Mouse (Mus musculus) kidney, adult 11 months (tissue): ENCODE data around the gene Sypl.

Experiments
- DNase-seq: peaks from one replicate; pipeline ENCODE4 v3.0.0; 2022

Gene Sypl

DNA sequence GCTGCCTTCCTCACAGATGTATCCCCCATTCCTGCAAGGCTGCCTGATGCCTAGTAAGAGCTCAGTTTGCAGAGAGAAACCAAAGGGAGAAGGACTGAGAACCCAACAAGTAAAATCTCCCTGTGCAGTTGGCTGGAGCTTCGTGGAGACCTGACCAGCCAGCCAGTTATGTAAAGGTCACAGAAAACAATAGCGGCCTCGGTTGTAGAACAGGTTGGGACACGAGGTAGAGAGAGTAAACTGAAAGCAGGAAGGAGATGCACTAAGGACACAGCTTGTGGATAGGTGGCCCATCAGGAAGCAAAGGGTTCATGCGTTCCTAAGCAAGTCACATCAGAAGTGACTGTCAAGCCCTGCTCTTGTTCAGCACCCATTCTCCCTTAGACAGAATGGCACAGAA, 52.2 kb downstream of the Sypl start:
- no peak for DNase-seq

DNA sequence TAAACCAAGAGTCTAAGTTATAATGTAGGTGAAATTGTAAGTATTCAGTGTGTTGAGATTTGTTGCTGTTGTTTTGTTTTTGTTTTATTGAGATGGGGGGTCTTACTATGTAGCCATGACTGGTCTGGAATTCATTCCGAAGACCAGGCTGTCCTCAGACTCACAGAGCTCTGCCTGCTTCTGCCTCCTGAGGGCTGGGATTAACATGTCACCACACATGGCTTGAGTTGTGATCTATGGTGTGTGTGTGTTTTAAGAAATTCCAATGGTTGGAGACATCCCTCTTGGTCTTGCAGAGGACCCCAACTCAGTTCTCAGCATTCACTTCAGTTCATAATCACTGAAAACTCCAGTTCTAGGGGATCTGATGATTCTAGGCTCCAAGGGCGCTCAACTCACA, 53.5 kb downstream of the Sypl start:
- no peak for DNase-seq

DNA sequence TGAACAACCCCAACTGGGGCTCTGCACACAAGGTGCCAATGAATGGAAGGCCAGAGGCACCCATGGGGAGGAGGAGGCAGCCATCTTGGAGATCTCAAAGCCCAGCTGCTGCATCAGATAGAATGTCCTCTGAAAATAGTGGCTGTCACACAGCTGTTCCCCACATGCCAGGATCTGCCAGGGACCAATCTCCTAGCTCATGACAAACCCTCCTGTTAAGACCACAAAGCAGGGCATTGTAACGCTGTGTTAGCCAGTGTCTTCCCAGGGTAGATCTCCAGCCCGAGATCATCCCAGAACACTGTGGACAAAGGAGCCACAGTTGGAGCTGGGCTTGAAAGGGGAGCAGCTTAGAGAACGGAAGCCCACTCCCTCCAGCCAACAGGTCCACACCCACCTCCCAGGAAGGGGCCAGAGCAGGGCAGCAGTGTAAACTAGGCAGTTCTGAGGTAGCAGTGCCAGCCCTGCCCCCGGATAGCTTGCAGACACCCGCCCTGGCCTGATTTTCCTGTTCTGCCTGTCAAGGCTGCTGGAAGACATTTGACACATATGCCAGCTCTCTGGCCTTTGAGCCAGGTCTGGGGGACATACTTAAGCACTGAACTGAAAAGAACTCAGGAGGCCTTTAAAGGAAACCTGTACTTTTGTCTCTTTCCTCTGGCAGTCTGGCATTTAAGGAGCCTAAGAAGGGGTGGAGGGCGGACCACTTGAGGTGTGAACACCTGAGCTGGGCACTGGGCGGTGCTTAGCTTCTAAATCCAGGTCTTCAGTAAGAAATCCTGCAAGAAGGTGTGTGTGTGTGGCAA, 54.8 kb downstream of the Sypl start:
- peak; percentile 75 for DNase-seq

DNA sequence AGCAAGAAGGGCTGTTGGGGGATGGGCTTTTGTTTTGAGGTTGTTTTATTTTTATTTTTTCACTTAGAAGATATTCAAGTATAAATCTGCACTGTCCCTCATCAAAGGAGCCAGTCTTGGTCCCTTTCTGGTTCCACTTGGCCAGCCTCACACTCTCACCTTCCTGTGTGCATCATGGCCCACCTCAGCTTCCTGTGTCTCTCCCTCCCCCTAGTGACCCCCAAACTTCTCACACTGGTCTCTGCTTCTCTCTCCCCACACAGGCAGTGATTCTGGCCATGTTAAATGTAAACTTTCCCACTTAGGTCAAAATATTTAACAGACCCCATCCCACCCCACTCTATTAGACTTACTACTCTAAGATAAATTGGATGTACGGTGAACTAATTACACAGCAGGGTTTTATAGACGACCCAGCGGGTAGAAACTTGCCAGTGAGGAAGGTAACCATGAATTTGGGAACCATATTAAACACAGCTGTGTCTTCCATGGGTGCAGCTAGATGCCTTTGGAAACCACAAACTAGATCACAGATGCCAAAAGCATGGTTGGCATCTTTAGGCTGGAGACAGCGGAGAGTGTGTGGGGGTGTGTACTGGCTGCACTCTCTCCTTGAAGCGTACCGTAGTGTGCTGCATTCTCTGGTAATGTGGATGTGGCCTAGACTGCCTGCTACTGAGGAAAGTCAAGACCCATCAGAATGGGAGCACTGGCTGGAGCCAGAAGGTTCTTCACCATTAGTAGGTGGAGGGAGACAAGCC, 55.7 kb downstream of the Sypl start:
- DNase-seq, result no peak

DNA sequence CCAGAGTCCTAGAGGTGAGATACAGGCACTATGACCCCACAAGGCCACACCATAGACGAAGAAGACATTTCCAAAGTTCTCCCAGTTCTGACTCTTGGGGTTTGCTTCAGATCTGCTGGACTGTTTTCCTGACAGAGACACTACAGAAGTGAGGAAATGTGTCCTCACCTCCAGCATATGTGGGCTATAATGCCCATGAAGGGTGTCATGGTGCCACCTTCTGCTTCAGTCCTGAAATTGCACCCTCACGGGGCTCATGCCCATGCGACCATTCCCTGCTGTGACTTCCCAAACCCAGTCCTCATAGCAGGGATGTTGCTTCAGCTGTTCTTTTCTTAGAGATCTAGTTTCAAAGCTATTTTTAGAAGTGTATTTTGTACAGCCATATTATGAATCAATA, 56.3 kb downstream of the Sypl start:
- peak; percentile 45 for DNase-seq

DNA sequence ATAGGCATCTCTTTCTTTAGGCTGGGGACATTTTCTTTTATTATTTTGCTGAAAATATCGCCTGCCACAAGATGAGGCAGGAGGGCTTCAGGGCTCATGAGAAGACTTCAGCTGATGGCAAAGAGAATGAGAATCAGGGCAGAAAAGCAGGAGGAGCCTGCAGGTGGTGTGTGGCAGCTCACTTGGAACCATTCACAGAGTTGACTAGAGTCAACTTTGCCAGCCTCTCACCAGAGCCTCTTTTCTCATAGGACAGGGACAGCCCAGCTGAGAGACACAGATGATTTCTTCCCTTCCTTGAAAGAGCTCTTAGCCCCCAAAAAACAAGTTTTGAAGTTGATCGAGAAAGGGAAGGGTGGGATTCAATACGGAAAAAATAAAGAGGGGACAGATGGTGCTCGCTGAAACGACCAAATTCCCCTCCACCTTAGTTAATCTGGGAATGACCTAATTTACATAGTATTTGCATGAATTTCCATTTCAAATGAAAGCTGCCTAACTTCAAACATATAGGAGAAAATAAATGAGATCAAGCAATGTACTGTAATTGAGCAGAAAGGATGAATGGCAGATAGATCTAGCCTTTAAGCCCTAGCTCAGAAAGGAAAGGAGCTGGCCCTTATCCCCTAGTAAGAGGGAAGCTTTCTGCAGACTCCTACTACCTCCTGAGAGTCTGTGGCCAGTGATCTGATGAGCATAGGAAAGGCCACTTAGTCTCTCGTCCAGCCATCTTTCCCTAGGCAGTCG, 60.5 kb downstream of the Sypl start:
- no peak for DNase-seq

DNA sequence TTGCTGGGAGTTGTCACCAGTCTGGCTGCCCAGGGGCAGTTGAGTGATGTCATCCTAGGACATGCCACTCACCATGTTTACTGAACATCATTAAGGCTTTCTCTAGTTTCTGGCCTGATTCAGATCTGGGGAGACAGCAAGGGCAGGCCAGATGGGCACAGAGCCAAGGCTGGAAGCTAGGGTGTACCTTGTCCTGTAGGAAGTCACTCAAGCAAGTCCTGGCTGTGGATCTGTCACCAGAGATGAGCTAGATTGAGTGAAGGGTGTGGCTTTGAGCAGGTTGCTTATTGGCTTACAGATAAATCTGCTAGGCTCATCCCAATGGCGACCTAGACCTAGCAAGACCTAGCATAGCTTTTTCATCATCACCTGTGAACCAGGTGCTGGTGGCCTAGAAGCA, 61.4 kb downstream of the Sypl start:
- DNase-seq, result peak; percentile 74

DNA sequence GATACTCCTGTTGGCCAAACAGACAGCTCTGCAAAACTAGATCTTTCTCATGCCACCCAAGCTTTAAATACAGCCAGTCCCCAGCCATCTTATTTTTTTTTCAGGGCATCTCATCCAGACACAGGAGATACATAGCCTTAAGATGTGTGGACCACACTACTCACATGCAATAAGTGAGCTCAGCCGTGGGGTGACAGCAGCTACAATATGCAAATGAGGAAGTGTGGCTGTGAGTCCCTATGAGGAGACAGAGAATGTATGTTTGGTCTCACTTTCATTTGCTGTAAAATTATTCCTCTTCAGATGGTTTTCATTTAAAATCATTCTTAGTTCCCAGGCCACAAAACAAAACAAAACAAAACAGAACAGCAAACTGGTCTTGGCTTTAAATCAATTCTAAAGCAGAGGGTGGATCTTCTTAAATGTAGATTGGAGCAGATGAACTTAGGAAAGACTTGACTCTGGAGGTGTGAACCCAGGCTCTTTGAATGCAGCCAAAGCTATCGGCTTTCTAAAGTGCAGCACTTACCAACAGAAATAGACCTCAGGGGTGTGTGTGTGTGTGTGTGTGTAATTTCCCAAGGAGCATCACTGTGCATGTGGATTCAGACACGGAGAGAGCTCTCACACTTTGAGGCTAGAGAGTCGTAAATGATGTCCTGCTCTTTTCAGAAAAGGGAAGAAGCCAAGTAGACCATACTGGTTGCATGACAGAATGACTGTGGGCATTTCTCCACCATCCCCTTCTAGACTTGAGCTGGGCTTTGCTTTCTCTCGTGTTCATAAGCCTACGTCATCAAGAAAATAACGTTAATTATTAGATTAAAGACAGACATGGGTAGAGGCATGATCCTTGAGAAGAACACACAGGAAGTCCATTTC, 63.4 kb downstream of the Sypl start:
- DNase-seq, result no peak

DNA sequence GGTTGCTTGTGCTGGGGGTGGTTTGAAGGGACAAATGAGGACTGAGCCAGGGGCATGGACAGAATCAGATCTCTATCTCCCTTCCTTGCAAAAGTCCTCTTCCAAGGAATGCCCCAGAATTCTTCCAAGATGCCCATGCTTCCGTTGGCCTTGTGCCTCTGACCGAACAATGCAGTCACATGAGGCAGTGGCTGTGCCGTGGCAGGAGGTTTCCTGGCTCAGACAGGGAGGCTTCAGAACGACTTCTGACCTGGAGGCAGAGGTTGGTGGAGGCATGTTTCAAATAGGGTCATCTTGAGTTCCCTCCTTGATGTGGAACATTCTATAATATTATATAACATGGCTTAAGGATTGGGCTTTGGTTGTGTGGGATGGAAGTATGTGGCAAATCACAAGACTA, 64.9 kb downstream of the Sypl start:
- peak; percentile 34 for DNase-seq

DNA sequence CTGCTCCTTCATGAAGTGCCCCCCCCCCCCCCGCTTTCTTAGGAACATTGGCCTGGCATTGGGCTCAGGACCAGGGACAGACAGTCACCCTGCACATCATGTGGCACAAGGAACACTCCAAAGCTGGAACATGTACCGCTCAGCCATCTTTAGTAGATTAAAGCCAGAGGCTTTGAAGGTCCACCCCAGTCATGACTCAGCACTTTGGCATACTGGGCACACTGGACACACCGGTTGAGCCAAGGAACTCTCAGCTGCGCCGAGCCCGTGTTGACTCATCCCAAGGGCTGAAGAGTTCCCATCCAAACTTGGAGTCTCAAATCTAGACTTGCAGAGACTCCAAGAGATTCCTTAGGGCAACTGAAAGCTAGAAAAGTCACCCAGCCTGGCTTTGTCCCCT, 66.3 kb downstream of the Sypl start:
- DNase-seq, result no peak

DNA sequence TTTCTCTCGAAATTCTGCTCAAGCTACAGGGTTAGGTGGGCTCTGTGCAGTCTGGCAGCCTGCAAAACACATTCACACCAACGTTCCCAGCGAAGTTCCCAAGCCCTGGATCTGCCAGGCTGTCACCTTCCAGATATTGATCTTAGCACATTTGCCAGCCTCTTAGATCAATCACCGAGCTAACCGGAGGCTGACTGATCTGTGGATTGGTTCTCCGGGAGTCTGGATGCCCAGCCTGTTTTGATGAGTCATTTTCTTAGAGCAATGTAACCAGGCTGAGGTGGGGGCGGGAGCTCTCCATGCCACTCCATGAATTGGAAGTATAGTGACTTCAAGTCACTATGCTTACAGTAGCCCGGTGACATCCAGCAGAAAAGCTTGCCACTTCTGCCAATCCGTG, 67.4 kb downstream of the Sypl start:
- DNase-seq, result no peak

DNA sequence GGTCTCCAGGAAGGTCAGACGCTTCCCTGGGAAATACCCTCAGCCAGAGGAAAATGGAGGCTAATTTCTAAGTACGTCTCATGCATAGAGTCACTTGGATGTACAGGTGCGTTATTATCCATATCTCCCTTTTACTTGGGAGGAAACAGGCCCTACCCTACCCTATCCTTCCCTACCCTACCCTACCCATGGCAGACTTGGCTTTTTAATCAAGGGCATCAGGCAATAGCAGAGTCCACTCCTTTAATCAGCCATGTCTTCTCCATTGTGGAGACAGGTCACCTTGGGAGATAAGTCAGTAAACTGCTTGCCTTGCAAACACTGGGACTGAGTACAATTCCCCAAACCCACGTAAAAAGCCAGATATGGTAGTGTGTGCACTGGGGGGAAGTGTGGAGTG, 68.1 kb downstream of the Sypl start:
- DNase-seq, result no peak

DNA sequence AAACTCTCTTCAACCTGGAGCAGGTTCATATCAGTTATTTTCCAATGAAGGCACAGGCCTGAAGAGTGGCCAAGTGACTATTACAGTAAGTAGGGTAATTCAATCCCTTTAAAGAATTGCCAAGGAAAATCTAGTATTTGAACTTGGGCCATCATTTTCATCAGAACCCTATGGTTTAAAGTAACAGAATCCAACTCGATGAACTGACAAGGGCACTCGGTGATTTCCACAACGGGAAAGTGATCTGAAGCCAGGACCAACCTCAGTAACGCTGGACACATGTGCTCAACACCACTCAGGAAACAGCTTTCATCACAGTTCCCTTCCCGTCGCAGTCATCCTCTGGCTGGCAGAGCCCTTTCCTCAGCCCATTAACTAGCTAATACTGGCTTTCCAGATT, 70.8 kb downstream of the Sypl start:
- no peak for DNase-seq

DNA sequence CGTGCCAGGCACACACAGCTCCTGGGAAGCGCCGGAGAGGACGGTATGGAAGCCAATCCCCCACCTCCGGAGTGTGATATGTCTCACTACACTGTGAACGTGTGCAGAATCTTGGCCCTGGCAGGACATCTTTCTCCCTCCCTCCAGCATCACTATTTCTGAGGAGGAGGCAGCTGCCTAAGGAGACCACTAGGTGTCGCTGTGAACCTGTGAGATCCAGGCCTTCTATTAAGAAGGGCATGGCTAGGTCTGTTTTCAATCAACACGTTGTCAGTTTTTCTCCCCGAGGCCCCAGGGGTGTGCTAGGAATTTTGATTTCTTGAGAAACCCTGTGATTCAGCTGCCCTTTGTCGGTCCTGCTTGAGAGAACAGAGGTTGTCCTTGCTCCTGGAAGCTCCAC, 73.4 kb downstream of the Sypl start:
- peak; percentile 60 for DNase-seq

DNA sequence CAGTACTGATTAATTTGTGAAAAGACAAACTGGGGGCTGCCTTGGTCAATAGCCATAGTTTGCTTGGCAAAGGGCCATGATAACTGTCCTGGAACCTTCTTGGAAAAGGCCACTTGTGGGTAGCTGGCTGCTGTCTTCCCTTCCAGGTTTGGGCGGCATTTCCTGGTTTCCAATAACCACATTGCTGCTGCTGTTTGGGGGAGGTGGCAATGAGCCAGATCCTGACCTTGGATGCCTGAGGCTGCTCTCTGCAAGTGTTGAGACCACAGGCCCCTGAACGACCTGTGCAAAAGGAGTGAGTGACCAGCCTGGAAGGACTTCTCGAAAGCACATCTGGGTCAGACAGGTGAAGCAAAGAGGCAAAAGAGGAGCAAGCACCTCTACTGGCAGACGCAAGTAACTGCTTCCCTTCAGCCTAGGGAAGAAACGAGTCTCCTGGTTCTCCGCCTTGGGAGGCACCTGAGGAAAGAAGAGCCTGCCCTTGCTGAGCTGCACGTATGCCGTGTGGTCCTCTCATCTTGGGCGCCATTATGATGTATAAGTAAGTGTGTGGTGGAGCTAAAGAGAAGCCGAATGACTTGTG, 74.5 kb downstream of the Sypl start:
- DNase-seq, result no peak

DNA sequence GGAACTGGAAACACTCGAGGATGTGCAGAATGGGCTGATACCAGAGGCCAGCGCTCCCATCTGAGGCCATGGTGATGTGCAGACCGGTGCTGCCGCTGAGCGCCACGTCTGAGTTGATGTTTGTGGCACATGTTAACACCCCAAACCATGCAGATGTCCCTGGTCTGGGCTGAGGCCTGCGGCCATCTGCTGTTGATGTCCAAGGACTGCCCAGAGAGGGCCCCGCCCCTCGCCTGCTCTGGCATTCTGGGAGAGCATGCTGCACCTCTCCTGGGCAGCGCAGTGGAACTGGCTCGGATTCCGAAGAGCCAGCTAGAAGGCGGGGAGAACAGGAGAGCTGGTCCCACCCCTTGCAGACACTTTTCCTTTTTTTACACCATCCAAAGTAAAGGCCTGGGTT, 75.0 kb downstream of the Sypl start:
- no peak for DNase-seq
